Mouse (Mus musculus): ENCODE measurements around the gene Mrps34.
"Not testable (repeated sequence)": the region's sequence is repeated elsewhere in the genome, so short reads cannot be mapped to it uniquely, and the experiment has no call there.

Mrps34 gene

DNA sequence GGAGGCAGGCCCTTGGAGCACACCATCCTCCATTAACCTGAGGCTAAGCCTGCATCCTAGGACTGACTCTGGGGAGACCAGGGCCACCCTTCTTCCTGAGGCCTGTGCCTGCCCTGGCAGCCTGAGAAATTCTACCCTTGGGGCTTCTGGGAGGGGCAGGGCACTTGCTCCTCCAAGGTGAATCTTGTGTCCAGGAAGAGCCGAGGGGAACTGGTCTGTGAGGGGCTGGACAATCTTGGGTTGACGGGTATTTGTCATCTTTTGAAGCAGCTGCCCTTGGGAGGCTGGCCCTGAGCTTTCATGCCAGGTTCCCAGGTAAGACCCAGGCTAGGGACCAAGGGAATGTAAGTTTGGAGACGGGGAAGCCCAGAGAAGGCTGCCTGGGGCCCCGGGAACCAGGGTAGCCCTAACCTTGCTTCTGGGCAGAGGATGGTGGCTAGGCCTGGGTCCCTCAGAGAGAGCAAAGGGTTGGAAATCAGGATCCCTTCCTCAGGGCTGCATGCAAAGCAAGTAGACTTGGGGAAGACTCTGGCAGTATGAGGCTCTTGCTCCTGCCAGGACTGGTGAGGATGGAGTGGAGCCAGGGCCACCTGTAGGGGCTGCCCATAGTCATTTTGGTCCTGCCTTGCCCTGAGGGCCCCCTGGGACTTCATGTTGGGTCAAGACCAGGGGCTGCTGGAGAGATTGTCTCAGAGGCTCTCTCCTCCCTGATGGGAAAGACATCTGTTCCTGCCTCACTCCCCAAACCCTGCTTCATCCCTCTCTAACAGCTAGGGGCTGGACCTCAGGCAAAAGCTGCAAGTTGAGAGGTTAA is 3.3 kb downstream of the Mrps34 start:
- DNase-seq (ENCODE audit: extremely low read depth, low read depth, low spot score) = no peak

DNA sequence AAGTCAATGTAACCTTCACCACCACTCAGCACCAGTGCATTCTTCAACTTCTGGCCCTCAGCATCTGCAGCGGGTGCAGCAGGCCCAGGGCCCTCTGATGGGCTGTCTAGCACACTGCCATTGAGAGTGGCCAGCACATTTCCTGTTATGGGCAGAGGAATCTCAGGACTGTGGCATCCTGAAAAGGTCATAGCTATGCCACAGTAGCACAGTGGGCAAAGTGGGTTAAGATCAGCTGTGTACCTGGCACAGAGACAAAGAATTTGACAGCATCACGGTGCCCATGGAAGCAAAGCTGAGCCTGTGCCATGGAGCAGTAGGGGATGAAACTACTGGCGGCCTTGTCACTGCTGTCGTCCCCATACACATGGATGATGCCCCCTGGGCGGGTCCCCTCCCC is 4.2 kb downstream of the Mrps34 start:
- no peak for DNase-seq (ENCODE audit: extremely low read depth, low read depth, low spot score)

DNA sequence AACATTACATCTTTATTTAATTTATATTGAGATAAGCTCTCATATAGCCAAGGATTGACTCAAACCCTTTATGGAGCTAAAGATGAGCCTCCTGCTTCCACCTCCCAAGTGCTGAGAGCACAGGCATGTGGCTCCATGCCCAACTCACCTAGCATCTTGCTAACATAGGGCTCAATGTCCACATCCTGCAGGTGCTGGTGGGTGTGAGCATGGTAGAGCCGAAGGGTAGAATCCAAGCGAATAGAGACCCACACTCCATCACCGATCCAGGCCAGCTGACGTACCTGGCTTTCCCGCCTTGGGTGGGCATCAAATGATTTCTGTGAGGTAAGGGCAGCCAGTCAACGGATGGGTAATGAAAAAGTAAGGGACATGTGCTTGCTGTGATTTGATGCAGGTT is 5.1 kb downstream of the Mrps34 start:
- DNase-seq (ENCODE audit: extremely low read depth, low read depth, low spot score) = no peak

DNA sequence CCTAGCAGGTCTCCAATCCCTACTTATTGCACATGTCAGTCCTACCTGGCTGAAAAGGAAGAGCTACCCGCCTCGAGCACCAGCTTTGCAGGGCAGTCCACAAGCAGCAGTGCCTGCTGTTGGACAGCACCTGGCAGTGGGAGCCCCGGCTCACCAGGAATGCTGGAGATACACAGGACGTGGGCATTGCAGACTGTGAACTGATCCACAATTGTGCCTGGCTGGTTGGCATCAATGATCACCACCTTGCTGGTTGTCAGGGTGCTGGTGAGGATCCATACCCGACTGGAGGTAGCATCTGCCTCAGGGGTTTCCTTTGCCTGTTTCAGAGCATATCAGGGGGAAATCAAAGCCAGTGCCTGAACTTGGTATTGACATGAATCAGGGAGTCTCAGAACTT is 7.2 kb downstream of the Mrps34 start:
- DNase-seq (ENCODE audit: extremely low read depth, low read depth, low spot score) = no peak

DNA sequence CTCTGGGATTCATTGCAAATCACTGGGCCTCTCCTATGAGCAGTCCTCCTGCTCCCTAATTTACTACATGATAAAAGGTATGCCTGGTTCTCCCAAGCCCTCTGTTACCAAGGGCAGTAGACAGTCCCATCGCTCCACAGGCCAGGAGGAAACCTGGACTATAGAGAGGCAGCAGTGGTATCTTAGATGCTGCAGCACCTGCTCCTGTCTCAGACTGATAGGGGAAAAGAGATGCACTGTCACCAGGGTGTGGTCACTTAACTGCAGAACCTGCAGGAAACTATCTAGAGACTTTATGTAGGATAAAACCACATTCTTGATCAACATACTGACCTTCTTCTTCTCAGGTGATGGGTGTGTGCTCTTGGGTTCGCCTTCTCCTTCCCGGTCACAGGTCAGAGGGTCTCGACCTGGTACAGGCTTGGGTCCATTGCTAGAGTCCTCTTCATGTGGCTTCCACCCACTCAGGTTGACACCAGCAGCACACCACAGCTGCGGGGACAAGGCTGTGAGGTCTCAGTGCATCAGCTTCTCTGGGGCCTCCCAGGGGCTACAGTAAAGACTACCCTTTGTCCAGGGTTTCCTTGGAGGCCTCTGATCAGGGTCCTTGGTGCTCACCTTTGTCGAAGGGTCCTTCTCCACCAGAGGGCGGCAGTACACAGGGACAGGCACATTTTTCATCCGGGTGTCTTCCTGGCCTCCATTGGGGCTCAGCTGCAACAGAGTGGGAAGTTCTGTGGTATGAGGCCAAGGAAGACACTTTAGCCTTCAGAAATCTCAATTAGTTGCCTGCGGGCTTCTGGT is 8.0 kb downstream of the Mrps34 start:
- no peak for DNase-seq (ENCODE audit: extremely low read depth, low read depth, low spot score)

DNA sequence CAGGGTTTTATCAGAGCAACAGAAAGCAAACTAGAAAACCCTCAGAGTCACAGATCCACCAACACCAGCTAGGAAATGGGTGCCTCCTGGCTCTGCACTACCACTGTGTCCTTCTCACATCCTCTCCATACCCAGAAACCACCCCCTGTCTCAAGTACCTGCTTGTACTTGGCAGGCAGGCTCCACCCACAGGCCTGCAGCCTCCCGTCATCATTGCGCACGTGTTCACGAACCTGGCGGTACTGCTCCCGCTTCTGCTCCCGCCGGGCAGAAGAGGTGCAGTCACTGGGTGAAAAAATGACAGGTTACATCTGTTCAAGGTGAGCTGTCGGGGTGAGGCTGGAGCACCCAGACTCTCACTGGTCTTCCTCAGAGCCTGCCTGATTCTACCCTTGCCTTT is 8.9 kb downstream of the Mrps34 start:
- no peak for DNase-seq (ENCODE audit: extremely low read depth, low read depth, low spot score)

DNA sequence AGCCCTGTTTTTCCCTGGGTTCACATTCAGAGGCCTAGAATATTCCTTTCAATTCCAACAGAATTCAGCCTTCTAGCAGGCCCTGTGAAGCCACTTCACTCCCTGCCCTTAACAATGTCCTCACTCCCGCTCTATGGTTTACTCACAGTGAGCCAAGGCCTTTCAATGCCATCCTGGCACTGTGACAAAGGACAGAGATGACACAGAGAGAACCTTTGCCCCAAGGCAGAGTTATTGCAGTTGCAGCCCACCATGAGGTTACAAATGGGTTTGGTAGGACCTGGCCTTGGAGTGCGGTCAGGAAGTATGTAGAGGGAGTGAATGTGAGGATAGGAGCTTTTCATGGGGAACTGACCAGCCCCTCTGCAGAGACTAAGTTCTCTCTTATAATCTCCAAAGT is 12.7 kb downstream of the Mrps34 start:
- no peak for DNase-seq (ENCODE audit: extremely low read depth, low read depth, low spot score)

DNA sequence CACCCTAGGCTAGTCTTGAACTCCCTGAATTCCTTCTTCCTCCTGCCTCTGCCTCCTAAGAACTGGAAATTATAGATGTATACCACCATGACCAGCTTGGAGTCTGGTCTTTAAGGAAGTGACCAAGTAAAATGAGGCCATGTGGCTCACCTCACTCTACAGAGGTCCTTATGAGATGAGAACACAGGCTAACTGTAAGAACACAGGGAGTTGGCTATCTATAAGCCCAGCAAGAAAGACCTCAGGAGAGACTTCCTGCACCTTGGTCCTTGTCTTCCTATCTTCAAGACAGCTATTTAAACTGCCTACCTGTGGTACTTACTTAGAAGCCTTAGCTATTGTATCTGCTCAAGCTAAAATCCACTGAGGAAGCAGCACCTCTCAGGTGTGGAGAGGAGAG is 19.1 kb downstream of the Mrps34 start:
- DNase-seq (ENCODE audit: extremely low read depth, low read depth, low spot score) = no peak

DNA sequence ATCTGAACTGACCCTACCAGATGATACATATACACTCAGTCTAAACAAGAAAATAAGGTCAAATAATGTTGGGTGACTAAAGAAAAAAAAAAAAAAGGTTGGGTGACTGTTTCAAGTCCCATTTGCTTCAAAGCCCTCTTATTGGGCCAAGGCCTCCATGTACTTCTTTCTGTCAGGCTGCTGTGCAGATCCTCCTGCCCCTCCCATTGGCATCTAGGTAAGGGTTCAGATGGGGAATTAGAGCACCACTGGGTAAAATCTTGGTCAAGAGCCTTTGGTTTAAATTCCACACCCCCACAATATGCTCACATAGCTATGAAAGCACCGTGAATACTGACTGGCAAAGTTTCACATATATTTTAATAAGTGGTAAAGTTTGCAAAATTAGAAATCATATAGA is 28.3 kb downstream of the Mrps34 start:
- DNase-seq (ENCODE audit: extremely low read depth, low read depth, low spot score) = no peak

DNA sequence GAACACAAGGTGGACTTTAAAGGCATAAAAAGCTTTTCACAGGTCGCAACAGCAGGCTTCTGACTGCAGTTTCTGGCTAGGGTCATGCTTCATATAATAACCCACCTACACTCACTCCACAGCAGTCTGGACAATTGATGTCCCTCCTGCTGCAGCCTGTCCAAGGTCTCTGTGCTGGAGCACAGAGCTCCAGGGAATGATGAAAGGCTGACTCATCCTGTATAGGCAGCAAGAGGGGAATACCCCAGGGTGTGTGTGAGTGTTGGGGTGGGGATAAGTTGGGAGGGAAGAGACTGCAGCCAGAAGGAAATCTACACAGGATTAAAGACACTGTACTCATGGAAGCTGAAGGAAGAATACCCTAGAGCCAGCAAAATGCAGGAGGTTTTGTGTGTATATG is 34.6 kb downstream of the Mrps34 start:
- no peak for DNase-seq (ENCODE audit: extremely low read depth, low read depth, low spot score)

DNA sequence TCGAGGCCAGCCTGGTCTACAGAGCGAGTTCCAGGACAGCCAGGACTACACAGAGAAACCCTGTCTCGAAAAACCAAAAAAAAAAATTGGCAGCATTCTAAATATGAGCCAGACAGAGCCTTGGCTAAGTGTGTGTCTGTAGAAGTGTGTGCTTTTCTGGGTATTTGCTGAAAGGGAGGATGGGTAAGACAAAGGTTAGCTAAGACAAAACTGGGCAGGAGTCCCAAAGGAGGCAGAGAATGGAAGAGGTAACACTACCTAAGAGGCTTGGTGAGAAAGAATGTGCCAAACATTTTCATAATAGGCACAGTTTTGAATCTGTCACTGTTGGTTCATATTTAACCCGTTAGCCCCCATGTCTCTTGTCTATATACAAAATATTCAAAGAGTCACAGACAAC is 37.5 kb downstream of the Mrps34 start:
- DNase-seq (ENCODE audit: extremely low read depth, low read depth, low spot score) = no peak

DNA sequence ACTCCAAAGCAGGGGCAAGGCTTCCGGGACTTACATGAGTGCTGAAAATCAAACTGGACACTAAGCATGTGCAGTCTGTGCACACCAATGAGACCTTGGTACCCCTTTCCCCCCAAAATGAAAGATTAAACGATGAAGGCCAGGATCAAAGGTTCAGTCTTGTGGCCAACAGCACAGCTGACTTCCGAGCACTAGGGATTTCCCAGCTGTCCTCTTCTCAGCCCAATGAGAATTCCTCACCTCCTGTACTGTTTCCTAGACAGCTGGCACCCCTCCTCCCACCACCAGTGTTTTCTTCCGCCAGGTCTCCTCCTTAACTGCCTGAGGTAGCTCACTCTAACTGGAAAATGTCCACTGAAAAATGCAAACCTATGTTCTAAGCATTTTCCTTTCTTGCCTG is 38.2 kb downstream of the Mrps34 start:
- no peak for DNase-seq (ENCODE audit: extremely low read depth, low read depth, low spot score)

DNA sequence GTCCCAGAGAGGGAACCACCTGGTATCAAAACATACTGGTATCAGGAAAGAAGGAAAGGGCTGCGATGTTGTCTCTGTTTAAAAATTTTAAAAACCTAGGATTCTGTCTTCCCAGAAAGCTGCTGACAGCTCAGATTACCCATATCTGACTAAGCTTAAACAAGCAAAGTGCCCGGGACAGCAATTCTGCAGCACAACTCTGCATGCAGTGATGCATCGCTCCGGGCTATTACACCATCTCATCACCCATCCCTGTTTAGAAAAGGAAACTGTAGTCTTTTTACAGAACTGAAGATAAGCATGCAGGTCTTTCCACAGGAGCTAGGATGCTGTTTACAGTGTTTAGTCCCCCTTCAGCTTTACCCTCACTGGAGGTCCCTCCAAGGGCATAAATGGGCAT is 40.0 kb downstream of the Mrps34 start:
- DNase-seq (ENCODE audit: extremely low read depth, low read depth, low spot score) = no peak

DNA sequence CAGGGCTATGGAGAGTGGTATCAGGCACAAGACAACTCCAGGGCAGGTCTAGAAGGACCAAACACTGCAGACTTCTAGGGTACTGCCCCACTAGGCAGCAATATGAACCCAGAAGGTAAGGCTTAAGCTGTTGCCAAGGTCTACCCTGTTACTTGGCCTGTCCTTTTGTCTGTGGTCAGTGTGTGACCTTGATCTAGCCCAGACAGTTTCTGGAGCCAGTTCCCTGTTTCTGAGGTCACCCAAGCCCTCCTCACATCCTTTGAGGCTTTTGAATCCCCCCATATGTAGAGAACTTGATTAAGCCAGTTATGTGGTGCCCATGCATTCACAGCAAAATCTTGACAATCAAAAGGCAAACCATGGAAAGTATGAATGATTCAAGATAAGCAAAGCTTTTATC is 40.8 kb downstream of the Mrps34 start:
- no peak for DNase-seq (ENCODE audit: extremely low read depth, low read depth, low spot score)

DNA sequence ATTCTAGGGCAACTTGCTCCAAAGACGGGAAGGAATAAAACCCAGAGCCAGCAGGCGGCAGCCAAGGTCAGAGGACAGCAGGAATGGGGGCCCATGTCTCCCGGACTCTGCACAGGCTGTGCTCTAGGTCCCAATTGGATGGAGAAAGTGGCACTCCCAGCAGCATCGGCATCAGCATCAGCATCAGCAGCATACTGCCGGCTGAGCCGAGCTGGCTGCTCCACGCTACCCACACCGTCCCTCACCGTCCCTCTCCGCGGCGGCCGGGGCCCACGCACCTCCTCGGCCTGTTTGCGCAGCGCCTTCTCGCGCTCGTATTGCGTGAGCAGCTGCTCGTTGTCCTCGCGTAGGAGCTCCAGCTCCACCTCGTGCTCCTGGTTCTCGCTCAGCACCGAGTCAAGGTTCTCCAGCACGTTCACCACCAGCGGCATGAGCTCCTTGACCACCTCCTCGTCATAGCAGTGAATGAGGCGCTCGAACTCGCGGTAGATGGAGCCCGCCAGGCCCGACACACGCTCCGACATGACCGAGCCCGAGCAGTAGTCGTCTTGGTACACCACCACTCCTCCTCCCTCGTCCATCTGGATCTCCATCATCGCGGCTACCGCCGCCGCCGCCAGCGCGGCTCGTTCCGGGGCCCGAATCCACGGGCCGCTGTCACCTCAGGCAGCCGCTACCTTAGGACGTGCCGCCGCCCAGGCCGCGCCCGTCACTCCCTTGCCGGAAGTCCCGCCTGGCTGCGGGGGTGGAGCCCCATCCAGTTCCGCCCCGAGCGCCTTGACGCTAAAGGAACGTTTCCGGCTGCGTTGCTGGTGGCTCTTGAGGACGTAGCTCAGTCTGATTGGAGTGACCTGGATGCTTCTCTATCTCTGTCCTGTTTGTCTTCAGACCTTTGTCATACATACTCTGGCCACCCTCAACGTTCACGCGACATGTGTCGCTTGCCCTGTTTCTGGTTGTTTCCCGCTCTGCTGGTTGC is 41.6 kb downstream of the Mrps34 start, which contains the start of gene Mapk8ip3:
Mapk8ip3 (minus strand) TSS at position 719 of the 979 bp plus-strand sequence.
- no peak for DNase-seq (ENCODE audit: extremely low read depth, low read depth, low spot score)

DNA sequence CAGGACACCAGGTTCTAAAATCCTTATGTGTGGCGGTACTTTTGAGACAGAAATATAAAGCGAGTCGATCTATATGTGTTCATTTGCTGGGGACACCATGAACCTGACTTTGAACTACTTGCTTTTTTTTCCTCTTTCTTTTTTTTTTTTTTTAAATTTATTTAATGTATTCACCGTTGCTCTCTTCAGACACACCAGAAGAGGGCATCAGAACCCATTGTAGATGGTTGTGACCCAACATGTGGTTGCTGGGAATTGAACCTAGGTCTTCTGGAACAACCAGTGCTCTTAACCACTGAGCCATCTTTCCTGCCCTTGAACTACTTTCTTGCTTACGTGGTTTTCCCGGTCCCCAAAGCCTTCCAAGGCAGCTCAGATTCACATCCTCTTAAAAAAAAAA is 42.4 kb downstream of the Mrps34 start:
- DNase-seq (ENCODE audit: extremely low read depth, low read depth, low spot score) = no peak

DNA sequence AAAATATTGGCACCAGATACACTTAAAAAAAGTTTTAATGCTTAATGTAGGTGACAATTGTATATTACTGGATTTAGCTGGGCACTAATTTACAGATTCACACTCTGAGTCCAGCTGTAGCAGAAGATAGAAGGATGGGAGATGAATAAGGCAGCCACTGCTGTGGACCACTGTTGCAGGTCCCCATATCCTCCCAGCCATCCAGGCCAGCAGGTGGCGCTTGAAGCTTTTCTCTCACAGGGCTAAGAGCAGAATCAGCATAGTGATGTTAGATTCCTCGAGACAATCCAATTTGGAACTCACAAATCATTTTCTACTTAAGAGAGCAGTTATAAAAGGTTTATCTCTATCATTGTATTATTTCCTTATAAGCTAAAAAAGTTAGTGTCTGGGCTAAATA is 47.5 kb downstream of the Mrps34 start:
- DNase-seq (ENCODE audit: extremely low read depth, low read depth, low spot score) = not testable (repeated sequence)

DNA sequence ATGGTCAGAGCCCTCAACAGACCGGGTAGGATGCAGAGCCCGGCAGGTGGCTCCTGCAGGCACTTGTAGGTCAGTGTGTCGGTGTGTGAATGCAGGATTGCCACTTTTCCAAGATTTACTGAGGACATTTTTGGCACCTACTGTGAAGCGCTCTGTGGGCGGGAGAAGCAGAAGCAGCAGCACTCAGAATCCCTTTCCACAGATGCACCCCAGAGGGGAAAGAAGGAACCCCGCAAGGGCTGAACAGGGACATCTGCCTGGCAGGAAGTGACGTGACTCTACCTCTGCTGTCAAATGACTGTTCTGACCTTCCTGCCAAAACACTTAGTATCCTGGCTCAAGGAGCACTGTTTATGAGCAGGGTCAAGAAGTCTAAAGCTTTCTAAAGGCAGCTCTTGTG is 48.1 kb downstream of the Mrps34 start:
- no peak for DNase-seq (ENCODE audit: extremely low read depth, low read depth, low spot score)

DNA sequence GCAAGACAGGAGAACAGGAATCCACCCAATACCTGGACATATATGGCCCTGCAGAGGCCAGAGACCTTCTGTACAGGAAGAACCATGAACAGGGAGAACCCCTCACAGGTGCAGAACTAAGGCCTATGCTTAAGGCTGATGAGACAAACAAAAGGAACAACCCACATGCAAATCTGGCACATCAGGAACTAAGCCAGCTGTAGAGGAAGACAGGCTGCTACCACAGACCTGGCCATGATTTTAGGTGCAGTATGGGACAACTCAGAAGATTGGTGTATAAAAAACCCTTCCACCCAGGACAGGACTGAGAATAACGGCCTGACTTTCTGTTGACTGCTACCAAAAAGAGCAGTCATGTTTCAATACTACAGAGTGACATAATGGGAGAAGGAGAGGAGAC is 48.7 kb downstream of the Mrps34 start:
- DNase-seq (ENCODE audit: extremely low read depth, low read depth, low spot score) = not testable (repeated sequence)

Data from fat pad, adult 2 months (tissue).